Mouse (Mus musculus) spleen, adult 2 months (tissue): ENCODE data around the gene Cfap77. TPM values are rescaled to one million over a fixed set of nuclear protein-coding genes. Genes with fewer than 3 reads are reported as not detected.
A peak's percentile ranks its signal among the peaks of the same experiment; 100 is the strongest.
"Not testable (repeated sequence)": the region's sequence is repeated elsewhere in the genome, so short reads cannot be mapped to it uniquely, and the experiment has no call there.

Experiments used
- DNase-seq, 2 experiments: peaks; one replicate each; pipeline versions ENCODE4 v3.0.0 to v3.0.0-alpha.2; 2012 to 2021; ENCODE audit warnings: low spot score in 2 of 2, low read depth in 1 of 2
- H3K27ac ChIP-seq: fragments of 200-500 bp; 2 replicates; pipeline ENCODE4 v1.5.1; 2012; ENCODE audit warnings: low read length, inconsistent platforms; ENCODE audit not compliant: insufficient read depth
- H3K27me3 ChIP-seq: fragments of 200-500 bp; 2 replicates; pipeline ENCODE4 v1.6.1; 2012; ENCODE audit warnings: mild to moderate bottlenecking, moderate library complexity, low read length, inconsistent platforms; ENCODE audit not compliant: control insufficient read depth, insufficient read depth
- H3K36me3 ChIP-seq: fragments of 200-500 bp; 2 replicates; pipeline ENCODE4 v1.6.1; 2012; ENCODE audit warnings: mild to moderate bottlenecking, low read length, inconsistent platforms; ENCODE audit not compliant: control insufficient read depth, insufficient read depth
- H3K4me1 ChIP-seq: fragments of 200-500 bp; 2 replicates; pipeline ENCODE4 v1.6.1; 2011; ENCODE audit warnings: inconsistent platforms; ENCODE audit not compliant: control insufficient read depth, insufficient read depth, insufficient read length
- H3K4me3 ChIP-seq: fragments of 200-500 bp; 2 replicates; pipeline ENCODE4 v1.5.1; 2011; ENCODE audit warnings: mild to moderate bottlenecking, inconsistent platforms; ENCODE audit not compliant: insufficient read depth, insufficient read length; ENCODE audit errors: extremely low read depth
- CTCF ChIP-seq: fragments of 200-500 bp; IDR thresholded peaks from 2 replicates; pipeline ENCODE4 v1.5.1; 2011; ENCODE audit warnings: mild to moderate bottlenecking, inconsistent platforms; ENCODE audit not compliant: insufficient read depth, insufficient read length, insufficient replicate concordance; ENCODE audit errors: extremely low read depth
- POLR2A ChIP-seq: fragments of 200-500 bp; IDR thresholded peaks from 2 replicates; pipeline ENCODE4 v1.6.1; 2011; ENCODE audit warnings: low read depth, low read length, inconsistent platforms
- WGBS: fragments of 180-500 bp; shearing (Covaris S2); methylation state at CpG from one replicate; pipeline ENCODE4 v1.1.7; 2018; 5-methylcytosine and 5-hydroxymethylcytosine counted together
- polyA plus RNA-seq: library from polyadenylated mRNA; depleted of rRNA; stranded (reverse); fragments of >200 nt; gene quantifications from 2 replicates; pipeline ENCODE4 v1.2.3, GENCODE M21; 2012; rRNA removed

Cfap77 gene
- polyA plus RNA-seq = 0.08 and 0.29 TPM in 2 replicates

DNA sequence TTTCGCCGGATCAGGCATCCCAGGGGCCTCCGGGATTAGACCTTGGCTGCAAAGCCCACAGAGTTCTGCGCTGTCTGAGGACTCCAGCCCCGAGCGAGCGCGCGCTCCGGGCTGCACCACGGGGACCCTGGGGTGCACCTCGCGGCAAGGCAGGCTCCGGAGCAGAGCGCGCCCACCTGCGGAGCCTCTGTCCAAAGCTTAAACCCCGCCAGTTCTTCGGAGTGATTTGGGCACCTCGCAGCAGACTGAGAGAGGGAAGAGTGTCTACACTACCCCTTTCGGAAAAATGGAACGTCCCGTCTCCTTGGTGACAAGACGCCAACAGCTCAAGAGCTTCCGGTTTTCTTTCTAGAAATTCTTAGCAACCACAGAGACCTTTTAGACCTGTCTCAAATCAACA lies at the start of gene Cfap77:
TSS of gene Cfap77 (minus strand) at position 76 of the 400 bp plus-strand sequence.
- TF ChIP-seq POLR2A (no peak), CTCF (no peak)
- DNase-seq = peak; percentile 80 to 86
- under 1% methylated on average over 25 of the region's 25 CpGs for WGBS
- Histone ChIP-seq H3K4me3 (peak within 1 kb of the TSS; percentile 62), H3K27me3 (no peaks in the 10 kb centered on the region), H3K36me3 (no peaks in the 10 kb centered on the region), H3K4me1 (peaks cover 8% of the 10 kb centered on the region), H3K27ac (peak within 1 kb of the TSS; percentile 80)

DNA sequence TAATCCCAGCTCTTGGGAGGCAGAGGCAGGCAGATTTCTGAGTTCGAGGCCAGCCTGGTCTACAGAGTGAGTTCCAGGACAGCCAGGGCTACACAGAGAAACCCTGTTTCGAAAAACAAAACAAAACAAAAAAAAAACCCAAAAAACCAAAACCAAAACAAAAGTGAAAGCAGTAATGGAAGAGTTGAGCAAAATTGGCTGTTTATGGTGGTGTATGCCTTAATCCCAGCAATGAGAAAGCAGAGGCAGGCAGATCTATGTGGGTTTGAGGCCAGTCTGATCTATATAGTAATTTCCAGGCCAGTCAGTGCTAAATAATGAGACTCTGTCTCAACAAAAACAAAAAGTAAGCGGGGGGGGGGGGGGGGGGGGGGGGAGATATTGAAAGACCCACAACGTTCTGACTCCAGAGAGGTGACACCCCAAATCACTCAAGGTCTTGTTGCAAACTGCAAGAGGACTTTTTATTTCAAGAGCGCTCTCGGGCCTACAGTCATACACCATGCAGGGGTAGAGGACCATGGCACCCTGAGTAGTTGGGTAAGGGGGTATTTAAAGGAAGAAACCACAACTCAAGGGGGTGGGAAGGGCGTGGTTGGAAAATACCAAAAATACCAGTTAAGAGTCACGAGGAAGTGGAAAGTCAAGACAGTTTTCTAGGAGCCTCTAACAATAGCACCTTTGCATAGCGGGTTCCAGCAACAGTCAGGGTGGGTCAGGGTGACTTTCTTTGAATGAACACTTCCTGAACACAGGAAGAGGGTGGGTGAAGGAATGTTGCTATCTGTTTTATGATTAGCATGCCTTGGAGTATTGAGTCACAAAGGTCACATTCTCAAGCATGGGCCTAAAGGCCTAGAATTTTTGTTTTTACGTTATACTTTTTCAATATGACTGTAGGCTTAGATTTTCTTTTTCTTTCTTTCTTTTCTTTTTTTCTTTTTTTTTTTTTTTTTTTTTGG lies 47.8 kb upstream of the Cfap77 start:
- WGBS = 67% methylated on average over 10 of the region's 10 CpGs

DNA sequence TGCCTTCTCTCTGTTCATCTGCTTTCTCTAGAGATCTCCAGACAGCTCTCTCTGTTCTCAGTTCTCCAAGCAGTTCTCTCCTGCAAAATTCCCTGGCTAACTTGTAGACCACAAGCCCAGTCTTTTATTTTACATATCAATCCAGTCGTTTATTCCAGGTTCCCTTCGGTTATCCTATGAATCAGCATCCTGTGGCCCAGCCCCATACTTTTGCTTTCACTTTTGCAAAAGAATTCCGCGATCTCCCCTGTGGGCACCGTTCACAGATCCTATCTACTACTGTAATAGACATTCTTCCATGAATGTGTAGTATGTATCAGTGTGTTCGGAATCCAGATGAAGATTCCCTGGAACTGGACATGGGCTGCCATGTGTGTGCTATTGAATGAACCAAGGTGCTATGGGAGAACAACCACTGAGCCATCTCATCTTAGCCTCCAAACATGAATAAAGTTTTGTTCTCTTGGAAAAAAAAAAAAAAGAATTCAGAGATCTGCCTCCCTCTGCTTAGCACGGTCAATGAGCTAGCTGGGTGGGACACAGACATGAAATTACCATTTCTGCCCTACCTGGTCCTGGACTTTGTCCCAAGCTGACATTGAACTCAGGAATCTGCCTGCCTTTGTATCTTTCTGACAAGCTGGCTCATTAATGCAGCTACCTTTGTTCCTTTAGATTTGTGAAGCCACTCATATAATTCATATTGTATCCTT lies 46.1 kb upstream of the Cfap77 start:
- no peaks in the 10 kb centered on the region for H3K36me3 ChIP-seq
- TF ChIP-seq CTCF (no peak), POLR2A (no peak)
- peak overlapping the region; percentile 60 for H3K27ac ChIP-seq
- no peaks in the 10 kb centered on the region for H3K27me3 ChIP-seq
- no peak for DNase-seq
- peak overlapping the region; percentile 27; the same call in 1 of the 2 replicates for H3K4me3 ChIP-seq
- WGBS = 36% methylated on average over 7 of the region's 7 CpGs
- H3K4me1 ChIP-seq = peaks cover 2% of the 10 kb centered on the region; the same call in 1 of the 2 replicates

More for the DNA sequence above, 47.8 kb upstream of the Cfap77 start:
- H3K4me3 ChIP-seq, H3K27ac ChIP-seq, H3K36me3 ChIP-seq, H3K27me3 ChIP-seq, H3K4me1 ChIP-seq, DNase-seq: not testable (repeated sequence)

DNA sequence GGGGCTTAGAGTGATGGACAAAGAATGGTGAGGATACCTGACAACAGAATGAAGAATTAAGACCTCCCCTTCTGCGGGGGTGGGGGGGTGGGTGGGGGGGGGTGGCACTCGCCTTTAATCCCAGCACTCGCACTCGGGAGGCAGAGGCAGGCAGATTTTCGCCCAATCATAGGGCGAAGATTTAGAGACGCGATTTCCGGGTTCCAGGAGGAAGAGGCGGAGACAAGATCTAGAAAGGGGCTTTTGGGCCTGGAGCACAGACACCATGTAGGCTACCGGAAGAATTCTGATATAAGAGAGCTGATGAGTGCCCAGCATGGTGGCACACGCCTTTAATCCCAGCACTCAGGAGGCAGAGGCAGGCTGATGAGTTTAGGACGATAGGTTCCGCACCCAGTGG lies 44.8 kb upstream of the Cfap77 start:
- no peak for TF ChIP-seq CTCF
- no peak for TF ChIP-seq POLR2A
- Histone ChIP-seq H3K27ac (no peak overlapping the region), H3K27me3 (no peaks in the 10 kb centered on the region), H3K4me3 (no peak overlapping the region), H3K36me3 (no peaks in the 10 kb centered on the region), H3K4me1 (peaks cover 2% of the 10 kb centered on the region; the same call in 1 of the 2 replicates)
- DNase-seq = no peak
- WGBS = 93% methylated on average over 14 of the region's 14 CpGs

DNA sequence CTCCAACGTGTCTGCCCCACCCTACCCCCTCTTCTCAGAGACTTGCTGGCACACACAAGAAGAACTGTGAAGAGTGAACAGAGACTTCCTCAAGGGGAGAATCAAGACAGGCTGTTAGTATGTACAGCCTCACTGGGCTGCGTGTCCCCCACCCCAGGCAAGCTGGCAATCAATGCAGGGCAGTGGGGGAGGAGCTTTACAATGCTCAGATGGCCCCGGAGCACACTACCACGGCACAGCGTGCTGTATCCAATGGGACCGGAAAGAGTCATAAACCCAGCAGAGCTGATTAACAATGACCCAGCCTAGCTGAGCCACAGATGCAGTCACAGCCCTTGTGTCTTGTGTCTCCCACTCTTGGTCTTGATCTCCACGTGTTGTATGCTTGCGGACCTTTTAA lies 43.9 kb upstream of the Cfap77 start:
- H3K4me1 ChIP-seq = peaks cover 2% of the 10 kb centered on the region; the same call in 1 of the 2 replicates
- no peak overlapping the region; the same call in 1 of the 2 replicates for H3K27ac ChIP-seq
- DNase-seq = no peak
- no peak for TF ChIP-seq CTCF
- TF ChIP-seq POLR2A = no peak
- no peak overlapping the region for H3K4me3 ChIP-seq
- no peaks in the 10 kb centered on the region for H3K36me3 ChIP-seq
- WGBS = 77% methylated on average over 8 of the region's 8 CpGs
- no peaks in the 10 kb centered on the region for H3K27me3 ChIP-seq

DNA sequence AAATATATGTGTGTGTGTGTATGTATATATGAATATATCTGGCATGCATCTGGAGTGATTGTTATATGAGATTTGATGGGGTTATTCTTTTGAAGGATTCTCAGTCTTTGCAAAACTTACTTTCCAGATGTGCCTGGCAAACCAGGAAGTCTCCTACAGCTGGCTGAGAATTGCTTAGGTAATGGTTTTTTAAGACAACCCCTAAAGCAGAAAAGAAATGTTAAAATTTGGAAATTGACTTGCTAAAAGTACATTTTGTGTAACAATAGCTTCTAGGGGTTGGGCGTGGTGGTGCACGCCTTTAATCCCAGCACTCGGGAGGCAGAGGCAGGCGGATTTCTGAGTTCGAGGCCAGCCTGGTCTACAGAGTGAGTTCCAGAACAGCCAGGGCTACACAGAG lies 43.1 kb upstream of the Cfap77 start:
- not testable (repeated sequence) for H3K4me1 ChIP-seq, H3K36me3 ChIP-seq, H3K27ac ChIP-seq, DNase-seq, H3K4me3 ChIP-seq, H3K27me3 ChIP-seq
- 87% methylated on average over 5 of the region's 5 CpGs for WGBS
